Mouse (Mus musculus) hindbrain, embryonic 16.5 days (tissue): Measurements from ENCODE around the gene Tmem30b. TPM values are rescaled to one million over a fixed set of nuclear protein-coding genes. Genes with fewer than 3 reads are reported as not detected.
A peak's percentile ranks its signal among the peaks of the same experiment; 100 is the strongest.
"Not testable (repeated sequence)": the region's sequence is repeated elsewhere in the genome, so short reads cannot be mapped to it uniquely, and the experiment has no call there.

Experiments used
- ATAC-seq: fragments of 200-750 bp; cut with Nextera tagmentation; 2 replicates; pipeline ENCODE4 v1.8.0; 2017; ENCODE audit warnings: moderate TSS enrichment, moderate library complexity
- H3K27ac ChIP-seq: fragments of 300-500 bp; sonication (generic); 2 replicates; pipeline ENCODE4 v1.5.1; 2014; ENCODE audit warnings: low read depth, mild to moderate bottlenecking, control low read depth, low read length, moderate library complexity
- H3K27me3 ChIP-seq: fragments of 300-500 bp; sonication (generic); replicated peaks from 2 replicates; pipeline ENCODE4 v1.6.1; 2014; ENCODE audit warnings: low read length; ENCODE audit not compliant: control insufficient read depth, insufficient read depth
- H3K36me3 ChIP-seq: fragments of 300-500 bp; sonication (generic); 2 replicates; pipeline ENCODE4 v1.6.1; 2014; ENCODE audit warnings: mild to moderate bottlenecking, low read length, moderate library complexity, mixed read lengths; ENCODE audit not compliant: control insufficient read depth, insufficient read depth
- H3K4me1 ChIP-seq: fragments of 300-500 bp; sonication (generic); 2 replicates; pipeline ENCODE4 v1.6.1; 2014; ENCODE audit warnings: low read depth, low read length; ENCODE audit not compliant: control insufficient read depth, insufficient read depth
- H3K4me2 ChIP-seq: fragments of 300-500 bp; sonication (generic); 2 replicates; pipeline ENCODE4 v1.6.1; 2014; ENCODE audit warnings: mild to moderate bottlenecking, low read length, control low read depth, moderate library complexity
- H3K4me3 ChIP-seq: fragments of 300-500 bp; sonication (generic); 2 replicates; pipeline ENCODE4 v1.5.1; 2014; ENCODE audit warnings: mild to moderate bottlenecking, low read length, control low read depth, moderate library complexity
- H3K9ac ChIP-seq: fragments of 300-500 bp; sonication (generic); 2 replicates; pipeline ENCODE4 v1.6.1; 2014; ENCODE audit warnings: low read depth, mild to moderate bottlenecking, control low read depth, low read length, moderate library complexity
- H3K9me3 ChIP-seq: fragments of 300-500 bp; sonication (generic); 2 replicates; pipeline ENCODE4 v1.6.1; 2014; ENCODE audit warnings: mild to moderate bottlenecking, low read length, moderate library complexity; ENCODE audit not compliant: control insufficient read depth
- whole genome bisulfite sequencing: fragments of 180-500 bp; shearing (Covaris S2); extraction: QIAGEN DNeasy Blood & Tissue Kit; methylation state at CpG from one replicate; pipeline ENCODE4 v1.1.7; 2014; 5-methylcytosine and 5-hydroxymethylcytosine counted together
- polyA plus RNA-seq: library from polyadenylated mRNA; unstranded; fragments of >200 nt; fragmentation: Nextera tagmentation; extraction: Ambion mirVana; gene quantifications from 2 replicates; pipeline ENCODE4 v1.2.1, GENCODE M21; 2015

The Tmem30b gene
- polyA plus RNA-seq, 1 experiment from 2014 or later = 0.21 TPM

DNA sequence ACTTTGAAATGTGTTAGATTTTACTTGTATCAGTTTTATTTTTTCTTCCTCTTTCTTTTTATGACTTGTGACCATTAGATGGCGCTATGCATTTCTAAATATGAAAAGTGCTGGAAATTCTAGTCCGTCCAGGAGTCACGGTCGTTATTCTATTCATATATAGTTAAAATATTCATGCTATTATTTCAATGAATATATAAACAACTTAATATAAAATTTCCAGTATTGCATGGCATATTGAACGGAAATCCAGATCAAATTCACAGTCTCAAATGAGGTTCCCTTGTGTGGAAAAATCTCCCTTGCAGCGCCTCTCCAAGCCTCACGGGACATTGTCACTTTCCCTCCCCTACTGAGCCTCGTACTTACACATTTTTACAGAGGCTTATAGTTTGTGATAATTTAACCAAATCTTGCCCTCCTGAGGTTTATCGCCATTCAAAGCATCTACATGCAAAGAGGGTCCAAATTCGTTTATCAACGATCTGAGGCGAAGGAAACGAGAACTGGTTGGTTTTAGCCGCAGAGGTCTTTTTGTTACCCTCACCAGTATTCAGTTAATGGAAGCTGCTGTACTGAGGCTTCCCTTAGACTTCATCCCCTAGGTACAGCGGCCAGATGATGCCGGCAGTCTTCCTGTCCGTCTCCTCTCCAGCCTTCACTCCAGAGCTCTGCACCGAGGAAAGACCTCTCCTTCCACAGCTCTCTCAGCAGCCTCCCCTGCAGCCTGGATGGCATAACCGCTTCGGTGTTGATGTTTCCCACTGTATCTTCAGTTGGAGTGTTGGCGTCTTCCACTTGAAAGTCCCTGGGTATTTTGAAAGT is 18.8 kb upstream of the Tmem30b start:
- Histone ChIP-seq H3K36me3 (no peaks in the 10 kb centered on the region), H3K27ac (no peak overlapping the region), H3K4me1 (peaks cover 4% of the 10 kb centered on the region; the same call in 1 of the 2 replicates), H3K9me3 (no peaks in the 10 kb centered on the region), H3K27me3 (no peaks in the 10 kb centered on the region), H3K9ac (peak overlapping the region; percentile 63), H3K4me3 (peak overlapping the region; percentile 37), H3K4me2 (peak overlapping the region; percentile 75)
- WGBS = 21% methylated on average over 21 of the region's 21 CpGs
- ATAC-seq = peak; percentile 45; the same call in 1 of the 2 replicates

DNA sequence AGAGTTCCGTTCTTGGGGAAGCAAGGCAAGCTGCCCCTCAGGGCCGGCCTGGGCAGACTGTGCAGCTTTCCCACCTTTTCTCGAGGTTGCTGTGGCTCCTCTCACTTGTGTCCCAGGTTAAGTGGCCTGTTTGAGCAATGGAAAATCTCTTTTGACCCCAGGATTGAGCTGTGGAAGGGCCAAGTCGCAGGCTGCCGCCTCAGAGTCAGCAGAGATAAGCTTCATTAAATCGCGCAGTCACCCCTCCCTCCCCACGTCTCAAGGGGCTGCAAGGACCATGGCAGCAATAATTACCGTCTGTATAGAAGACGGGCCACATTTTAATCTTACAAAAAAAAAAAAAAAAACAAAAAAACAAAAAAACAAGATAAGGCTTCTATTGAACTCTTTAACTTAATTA is 18.0 kb upstream of the Tmem30b start:
- ATAC-seq = no peak
- no peak overlapping the region for H3K4me2 ChIP-seq
- 18% methylated on average over 10 of the region's 10 CpGs for WGBS

DNA sequence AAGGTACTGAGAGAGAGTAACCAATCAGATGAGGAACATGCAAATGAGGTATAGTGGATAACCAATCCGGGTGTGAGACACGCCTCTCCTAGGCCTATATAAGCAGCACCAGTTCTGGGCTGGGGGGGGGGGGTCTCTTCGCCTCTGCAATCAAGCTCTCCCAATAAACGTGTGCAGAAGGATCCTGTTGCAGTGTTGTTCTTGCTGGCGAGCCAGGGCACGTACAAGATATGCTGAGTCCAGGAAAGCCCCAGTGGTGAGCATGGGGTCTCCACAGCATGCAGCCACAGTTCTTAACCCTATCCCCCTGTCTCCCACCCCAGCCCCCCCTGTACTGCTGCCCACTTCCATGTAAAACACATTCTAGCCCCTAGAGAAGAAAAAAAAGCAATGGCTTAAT is 16.9 kb upstream of the Tmem30b start:
- H3K9me3 ChIP-seq, H3K9ac ChIP-seq, H3K4me1 ChIP-seq, H3K27ac ChIP-seq, H3K4me2 ChIP-seq, ATAC-seq, H3K36me3 ChIP-seq, H3K27me3 ChIP-seq, H3K4me3 ChIP-seq: not testable (repeated sequence)
- WGBS = 71% methylated on average over 6 of the region's 6 CpGs

More for the DNA sequence above, 18.0 kb upstream of the Tmem30b start:
- Histone ChIP-seq H3K4me3 (no peak overlapping the region), H3K9me3 (no peaks in the 10 kb centered on the region), H3K27ac (no peak overlapping the region), H3K36me3 (no peaks in the 10 kb centered on the region), H3K9ac (no peak overlapping the region), H3K27me3 (no peaks in the 10 kb centered on the region), H3K4me1 (peaks cover 4% of the 10 kb centered on the region; the same call in 1 of the 2 replicates)

DNA sequence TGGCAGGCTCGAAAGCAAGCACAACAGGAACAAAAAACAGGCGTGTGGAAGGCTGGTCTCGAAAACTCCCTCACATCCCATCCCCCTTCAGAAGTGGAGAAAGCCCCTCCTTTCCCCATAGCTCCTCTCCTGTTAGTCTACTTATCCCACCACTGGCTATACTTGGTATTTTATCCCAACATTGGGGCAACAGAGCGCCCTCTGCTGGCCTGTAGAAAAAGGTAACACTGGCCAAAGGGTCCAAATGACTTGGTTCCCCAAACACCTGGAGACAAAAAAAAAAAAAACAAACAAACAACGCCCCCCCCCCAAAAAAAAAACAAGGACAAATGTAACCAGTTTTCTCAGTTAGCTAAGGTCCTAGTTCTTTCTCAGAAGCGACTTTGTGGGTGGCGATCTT is 13.9 kb upstream of the Tmem30b start:
- no peak for ATAC-seq
- H3K4me2 ChIP-seq = no peak overlapping the region
- WGBS = 52% methylated on average over 7 of the region's 7 CpGs
- H3K9me3 ChIP-seq = no peaks in the 10 kb centered on the region
- no peak overlapping the region for H3K27ac ChIP-seq
- H3K9ac ChIP-seq = no peak overlapping the region
- no peaks in the 10 kb centered on the region for H3K27me3 ChIP-seq
- no peaks in the 10 kb centered on the region for H3K36me3 ChIP-seq
- H3K4me1 ChIP-seq = no peaks in the 10 kb centered on the region
- no peak overlapping the region for H3K4me3 ChIP-seq

DNA sequence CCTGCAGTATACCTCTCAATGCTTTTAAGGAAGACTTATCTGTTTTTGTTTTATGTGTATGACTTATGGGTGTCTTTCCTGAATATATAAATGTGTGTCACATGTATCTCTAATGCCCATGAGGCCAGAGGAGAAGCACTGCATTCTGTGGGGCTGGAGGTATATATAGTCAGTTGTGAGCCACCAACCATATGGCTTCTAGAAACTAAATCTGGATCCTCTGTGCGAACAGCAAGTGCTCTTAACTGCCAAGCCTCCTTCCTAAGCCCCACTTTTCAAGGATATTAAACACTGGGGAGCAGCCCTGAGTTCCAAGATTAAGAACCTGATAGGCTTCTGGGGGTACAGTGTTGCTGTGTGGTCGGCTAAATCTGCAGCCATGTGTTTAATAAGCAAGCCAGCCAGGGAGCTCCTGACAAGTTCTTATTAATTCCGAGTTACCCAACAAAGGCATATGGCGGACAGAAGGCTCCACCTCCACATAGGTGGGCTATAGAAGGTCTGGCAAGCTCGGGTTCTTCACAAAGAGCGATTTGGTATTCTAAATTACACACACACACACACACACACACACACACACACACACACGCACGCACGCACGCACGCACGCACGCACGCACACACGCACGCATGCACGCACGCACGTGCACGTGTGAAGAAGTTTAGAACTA is 12.5 kb upstream of the Tmem30b start:
- no peaks in the 10 kb centered on the region for H3K27me3 ChIP-seq

DNA sequence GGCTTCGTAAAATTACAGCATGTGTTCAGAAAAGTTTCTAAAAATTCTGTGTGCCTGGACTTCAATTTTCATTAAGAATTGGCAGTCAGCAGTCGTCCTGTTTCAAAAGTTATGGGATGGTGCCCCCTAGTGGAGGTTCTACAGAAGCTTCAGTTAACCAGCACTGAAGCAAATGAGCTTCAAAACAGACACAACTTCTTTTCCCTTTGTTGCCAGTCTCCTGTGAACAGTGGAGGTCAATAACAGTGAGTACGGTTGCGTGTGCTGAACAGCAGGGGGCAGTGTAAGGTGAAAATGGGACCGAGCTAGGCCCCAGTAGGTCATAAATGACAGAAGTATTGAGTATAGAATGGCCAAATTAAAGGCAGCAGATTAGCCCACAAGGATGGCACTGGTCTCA is 8.0 kb upstream of the Tmem30b start:
- Histone ChIP-seq H3K4me1 (no peaks in the 10 kb centered on the region), H3K27ac (no peak overlapping the region), H3K36me3 (no peaks in the 10 kb centered on the region), H3K4me2 (no peak overlapping the region), H3K4me3 (no peak overlapping the region), H3K27me3 (peaks cover 9% of the 10 kb centered on the region), H3K9ac (no peak overlapping the region), H3K9me3 (no peaks in the 10 kb centered on the region)
- 5% methylated on average over 5 of the region's 5 CpGs for WGBS
- peak; percentile 63; the same call in 1 of the 2 replicates for ATAC-seq

More for the DNA sequence above, 12.5 kb upstream of the Tmem30b start:
- H3K4me3 ChIP-seq = no peak overlapping the region
- WGBS = 79% methylated on average over 20 of the region's 20 CpGs
- no peaks in the 10 kb centered on the region for H3K36me3 ChIP-seq
- no peaks in the 10 kb centered on the region for H3K9me3 ChIP-seq
- ATAC-seq = no peak
- H3K9ac ChIP-seq = no peak overlapping the region
- no peak overlapping the region for H3K4me2 ChIP-seq
- no peak overlapping the region for H3K27ac ChIP-seq
- H3K4me1 ChIP-seq = no peaks in the 10 kb centered on the region

DNA sequence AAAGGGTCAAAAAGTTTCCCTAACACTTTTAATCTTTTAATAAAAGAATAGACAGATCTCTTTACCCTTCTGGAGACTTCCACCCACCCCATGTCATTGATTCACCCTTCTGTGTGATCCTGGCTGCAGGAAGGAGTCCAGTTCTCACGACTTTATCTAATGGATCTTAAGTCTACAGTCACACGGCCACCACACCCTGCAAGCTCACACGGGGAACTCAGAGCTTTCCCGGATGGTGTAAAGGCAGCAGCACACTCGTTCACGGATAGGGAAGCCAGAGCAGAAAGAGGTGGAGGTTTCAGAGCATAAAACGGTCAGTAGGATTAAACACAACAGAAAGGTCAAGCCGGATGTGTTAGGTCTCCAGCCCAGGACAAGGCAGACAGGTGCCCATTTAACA is 2.1 kb upstream of the Tmem30b start:
- Histone ChIP-seq H3K36me3 (no peaks in the 10 kb centered on the region), H3K27me3 (peaks cover 61% of the 10 kb centered on the region), H3K4me1 (peaks cover 12% of the 10 kb centered on the region), H3K4me2 (no peak overlapping the region), H3K9me3 (no peaks in the 10 kb centered on the region), H3K27ac (no peak overlapping the region), H3K9ac (no peak overlapping the region), H3K4me3 (no peak overlapping the region)
- ATAC-seq = no peak
- WGBS = 80% methylated on average over 8 of the region's 8 CpGs

DNA sequence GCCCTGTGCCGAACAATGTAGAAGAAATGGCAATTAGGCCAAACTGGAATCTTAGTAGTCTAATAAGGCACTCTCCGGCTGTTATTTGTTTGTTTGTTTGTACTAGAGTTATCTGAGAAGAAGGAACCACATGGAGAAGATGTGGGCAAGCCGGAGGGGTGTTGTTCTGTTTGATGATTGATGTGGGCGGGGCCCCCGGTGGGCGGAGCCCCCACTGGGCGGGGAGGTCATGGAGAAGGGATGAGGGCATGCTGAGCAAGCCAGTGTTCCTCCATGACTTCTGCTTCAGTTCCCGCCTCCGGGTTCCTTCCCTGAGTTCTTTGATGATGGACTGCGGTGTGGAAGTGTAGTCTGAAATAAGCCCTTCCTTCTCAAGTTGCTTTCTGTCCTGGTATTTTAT is 1.5 kb upstream of the Tmem30b start:
- H3K4me2 ChIP-seq = no peak overlapping the region
- no peak overlapping the region for H3K27ac ChIP-seq
- ATAC-seq = no peak
- H3K4me3 ChIP-seq = no peak overlapping the region
- H3K4me1 ChIP-seq = peaks cover 12% of the 10 kb centered on the region
- no peaks in the 10 kb centered on the region for H3K36me3 ChIP-seq
- H3K27me3 ChIP-seq = peaks cover 63% of the 10 kb centered on the region
- H3K9ac ChIP-seq = no peak overlapping the region
- no peaks in the 10 kb centered on the region for H3K9me3 ChIP-seq
- WGBS = 38% methylated on average over 10 of the region's 10 CpGs

DNA sequence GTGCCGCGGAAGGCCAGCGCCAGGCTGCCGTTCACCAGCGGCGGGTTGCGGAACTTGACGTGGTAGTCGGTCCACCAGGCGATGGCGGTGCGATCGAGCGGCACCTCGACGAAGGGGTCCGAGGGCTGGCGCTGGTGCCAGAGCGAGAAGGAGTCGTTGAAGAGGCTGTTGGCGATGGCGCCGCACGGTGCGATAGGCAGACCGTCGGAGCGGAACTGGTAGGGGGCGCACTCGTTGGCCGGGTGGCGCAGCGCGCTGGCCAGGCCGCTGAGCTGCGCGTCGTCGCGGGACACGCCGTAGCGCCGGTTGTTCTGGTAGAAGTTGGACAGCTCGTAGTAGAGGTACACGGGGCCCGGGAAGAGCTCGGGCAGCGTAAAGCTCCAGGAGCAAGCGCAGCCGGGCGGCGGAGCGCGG is 513 bp downstream of the Tmem30b start:
- H3K4me1 ChIP-seq = peaks cover 12% of the 10 kb centered on the region
- peak overlapping the region; percentile 27 for H3K9ac ChIP-seq
- H3K9me3 ChIP-seq = no peaks in the 10 kb centered on the region
- peak overlapping the region; percentile 56 for H3K4me2 ChIP-seq
- H3K4me3 ChIP-seq = peak overlapping the region; percentile 41
- H3K27ac ChIP-seq = no peak overlapping the region
- H3K27me3 ChIP-seq = peaks cover 67% of the 10 kb centered on the region
- 1% methylated on average over 42 of the region's 55 CpGs for WGBS
- no peaks in the 10 kb centered on the region for H3K36me3 ChIP-seq
- ATAC-seq = no peak
